Mouse (Mus musculus): Measurements from ENCODE around the gene Vdac2.
A peak's percentile ranks its signal among the peaks of the same experiment; 100 is the strongest.

Gene Vdac2

GRCm38 (mm10) chr14:21820880-21821505 lies 4.0 kb upstream of the Vdac2 start:
- no peak for DNase-seq

GRCm38 (mm10) chr14:21822307-21822706 lies 2.7 kb upstream of the Vdac2 start:
- no peak for DNase-seq

GRCm38 (mm10) chr14:21822795-21823374 lies 2.2 kb upstream of the Vdac2 start:
- DNase-seq = no peak

- DNase-seq = no peak
Measured at GRCm38 (mm10) chr14:21823897-21824296, 1.1 kb upstream of the Vdac2 start.

GRCm38 (mm10) chr14:21825786-21826491 lies 901 bp downstream of the Vdac2 start:
- no peak for DNase-seq

- peak; percentile 98 to 99 for DNase-seq
Measured at GRCm38 (mm10) chr14:21830876-21831767, 6.1 kb downstream of the Vdac2 start.

GRCm38 (mm10) chr14:21831830-21832403 lies 6.9 kb downstream of the Vdac2 start:
- DNase-seq = peak in 1 of 2 experiments; percentile 51

- DNase-seq = no peak
Measured at GRCm38 (mm10) chr14:21838336-21839017, 13.4 kb downstream of the Vdac2 start.

- DNase-seq = no peak
Measured at GRCm38 (mm10) chr14:21841819-21842592, 17.0 kb downstream of the Vdac2 start.

- peak; percentile 19 to 20 for DNase-seq
Measured at GRCm38 (mm10) chr14:21843263-21843662, 18.2 kb downstream of the Vdac2 start.

- DNase-seq = no peak
Measured at GRCm38 (mm10) chr14:21846827-21847380, 21.9 kb downstream of the Vdac2 start.

- peak; percentile 39 to 41 for DNase-seq
Measured at GRCm38 (mm10) chr14:21847381-21848165, 22.5 kb downstream of the Vdac2 start.

GRCm38 (mm10) chr14:21848166-21849154 lies 23.4 kb downstream of the Vdac2 start, which contains the start of gene Comtd1:
TSS of gene Comtd1 (minus strand) at chr14:21848977.
- peak; percentile 95 to 96 for DNase-seq

GRCm38 (mm10) chr14:21849524-21850418 lies 24.7 kb downstream of the Vdac2 start:
- DNase-seq = no peak

- DNase-seq = no peak
Measured at GRCm38 (mm10) chr14:21850419-21851127, 25.5 kb downstream of the Vdac2 start.

GRCm38 (mm10) chr14:21851996-21852791 lies 27.2 kb downstream of the Vdac2 start:
- no peak for DNase-seq
